Mouse (Mus musculus) Patski (cell line): ENCODE results near the gene Arid5b. TPM values are rescaled to one million over a fixed set of nuclear protein-coding genes. Genes with fewer than 3 reads are reported as not detected.
A peak's percentile ranks its signal among the peaks of the same experiment; 100 is the strongest.

ENCODE experiments used
- ATAC-seq: fragments of 100-300 bp; one replicate; pipeline ENCODE4 v1.8.0; 2021
- CTCF ChIA-PET: fragments of 350-600 bp; sonication (Branson Sonifier 250); formaldehyde crosslinking; loops from one replicate; lab custom pipeline; 2022; ENCODE audit warnings: inconsistent platforms; lab: Charles Lee
- POLR2A ChIA-PET: fragments of 350-600 bp; sonication (Branson Sonifier 250); formaldehyde crosslinking; loops from one replicate; lab custom pipeline; 2022; ENCODE audit warnings: antibody characterized with exemption, inconsistent platforms; lab: Charles Lee
- DNase-seq: peaks from one replicate; pipeline ENCODE4 v3.0.0-alpha.2; 2011; ENCODE audit warnings: low read depth, low spot score
- H3K27me3 ChIP-seq: fragments of 371-371 bp; one replicate; pipeline ENCODE4 v1.5.1; 2021
- CTCF ChIP-seq: fragments of 100-300 bp; IDR thresholded peaks from one replicate; pipeline ENCODE4 v1.5.1; 2021
- in situ Hi-C: fragments of 300-500 bp; cut with MboI; formaldehyde crosslinking; loops from 3 replicates; pipeline ENCODE4 v1.11.1; 2018; ENCODE audit warnings: low pct_unique_long_range_greater_than_20kb, mixed read lengths
- polyA plus RNA-seq: library from polyadenylated mRNA; unstranded; gene quantifications from one replicate; pipeline ENCODE4 v1.2.3, GENCODE M21; 2021

Arid5b gene
- polyA plus RNA-seq, 1 experiment from 2014 or later, result 70.3 TPM

GRCm38 (mm10) chr10:68097821-68098675 lies 180.5 kb downstream of the Arid5b start:
- TF ChIP-seq CTCF, result no peak
- no peaks in the 10 kb centered on the region for H3K27me3 ChIP-seq
- POLR2A ChIA-PET, result no interaction called here
- in situ Hi-C loops, result no loop called here
- CTCF ChIA-PET, result no interaction called here
- ATAC-seq, result no peak
- no peak for DNase-seq

GRCm38 (mm10) chr10:68096395-68096794 lies 182.1 kb downstream of the Arid5b start:
- no peak for DNase-seq
- in situ Hi-C loops, result no loop called here
- ATAC-seq, result no peak
- TF ChIP-seq CTCF, result no peak
- no peaks in the 10 kb centered on the region for H3K27me3 ChIP-seq
- ChIA-PET POLR2A (no interaction called here), CTCF (no interaction called here)

GRCm38 (mm10) chr10:68095136-68095535 lies 183.4 kb downstream of the Arid5b start:
- in situ Hi-C loops, result no loop called here
- no peaks in the 10 kb centered on the region for H3K27me3 ChIP-seq
- CTCF ChIA-PET, result no interaction called here
- DNase-seq (no peak), ATAC-seq (no peak)
- POLR2A ChIA-PET, result no interaction called here
- no peak for TF ChIP-seq CTCF

- no peak for DNase-seq
- ChIA-PET CTCF (interaction anchor here (1.3 kb wide), 1 partner anchor 9 kb away, joined by 3 read pairs; no protein-coding TSS in a partner anchor), POLR2A (no interaction called here)
- ATAC-seq, result no peak
- in situ Hi-C loops, result no loop called here
- H3K27me3 ChIP-seq, result no peaks in the 10 kb centered on the region
- no peak for TF ChIP-seq CTCF
Observed at GRCm38 (mm10) chr10:68093496-68093895, 185.0 kb downstream of the Arid5b start.

- TF ChIP-seq CTCF, result no peak
- ATAC-seq (no peak), DNase-seq (no peak)
- ChIA-PET CTCF (no interaction called here), POLR2A (no interaction called here)
- in situ Hi-C loops, result no loop called here
- H3K27me3 ChIP-seq, result no peaks in the 10 kb centered on the region
Observed at GRCm38 (mm10) chr10:68091840-68092239, 186.7 kb downstream of the Arid5b start.

GRCm38 (mm10) chr10:68091011-68091410 lies 187.5 kb downstream of the Arid5b start:
- ATAC-seq, result no peak
- CTCF ChIA-PET, result interaction anchor here (0.7 to 1.3 kb wide), 2 partner anchors 65 to 190 kb away, joined by 3 read pairs; no protein-coding TSS in a partner anchor
- no peak for DNase-seq

GRCm38 (mm10) chr10:68090544-68090943 lies 188.0 kb downstream of the Arid5b start:
- CTCF ChIA-PET, result interaction anchor here (0.7 to 1.3 kb wide), 2 partner anchors 65 to 190 kb away, joined by 3 read pairs; no protein-coding TSS in a partner anchor
- peak; percentile 42 for ATAC-seq
- no peak for TF ChIP-seq CTCF

More at GRCm38 (mm10) chr10:68091011-68091410, 187.5 kb downstream of the Arid5b start:
- in situ Hi-C loops, result no loop called here
- POLR2A ChIA-PET, result interaction anchor here (0.5 kb wide), 1 partner anchor 226 kb away, joined by 3 read pairs; no protein-coding TSS in a partner anchor
- no peaks in the 10 kb centered on the region for H3K27me3 ChIP-seq
- no peak for TF ChIP-seq CTCF

GRCm38 (mm10) chr10:68090197-68090535 lies 188.4 kb downstream of the Arid5b start:
- CTCF ChIA-PET, result interaction anchor here (1.3 kb wide), 1 partner anchor 66 kb away, joined by 3 read pairs; no protein-coding TSS in a partner anchor
- in situ Hi-C loops, result no loop called here
- POLR2A ChIA-PET, result interaction anchor here (0.7 kb wide), 1 partner anchor 12 kb away, joined by 5 read pairs; no protein-coding TSS in a partner anchor
- ATAC-seq (peak; percentile 76), DNase-seq (peak; percentile 81)
- no peaks in the 10 kb centered on the region for H3K27me3 ChIP-seq
- no peak for TF ChIP-seq CTCF

More at GRCm38 (mm10) chr10:68090544-68090943, 188.0 kb downstream of the Arid5b start:
- in situ Hi-C loops, result no loop called here
- POLR2A ChIA-PET, result interaction anchor here (0.7 kb wide), 1 partner anchor 12 kb away, joined by 5 read pairs; no protein-coding TSS in a partner anchor
- DNase-seq, result no peak
- H3K27me3 ChIP-seq, result no peaks in the 10 kb centered on the region

- TF ChIP-seq CTCF, result no peak
- POLR2A ChIA-PET, result interaction anchor here (1.0 kb wide), 1 partner anchor 16 kb away, joined by 3 read pairs; no protein-coding TSS in a partner anchor
- CTCF ChIA-PET, result no interaction called here
- H3K27me3 ChIP-seq, result no peaks in the 10 kb centered on the region
- no peak for ATAC-seq
- DNase-seq, result no peak
- in situ Hi-C loops, result no loop called here
Observed at GRCm38 (mm10) chr10:68089435-68090196, 188.9 kb downstream of the Arid5b start.

- POLR2A ChIA-PET, result no interaction called here
- CTCF ChIA-PET, result interaction anchor here (1.1 kb wide), 1 partner anchor 80 kb away, joined by 3 read pairs; no protein-coding TSS in a partner anchor
- in situ Hi-C loops, result no loop called here
- H3K27me3 ChIP-seq, result no peaks in the 10 kb centered on the region
- no peak for ATAC-seq
- no peak for DNase-seq
- TF ChIP-seq CTCF, result peak; percentile 53
Observed at GRCm38 (mm10) chr10:68087722-68088121, 190.8 kb downstream of the Arid5b start.
